ENCODE assay signal across 18 mouse cellular contexts in genomic region chr6:70740535-70740934, GRCm38 (mm10). TPM values are rescaled to one million over a fixed set of nuclear protein-coding genes. Genes with fewer than 3 reads are reported as not detected.
DNase-seq lines count a peak whose midpoint lies in the region; TF ChIP-seq lines count a peak whose summit lies in the region.
"Had no signal": no experiment of that assay in that cellular context is flagged by ENCODE, and none has a peak within 500 bp of the region (broad histone marks: within the 10 kb centered on the region; RNA-seq: fewer than 3 reads in every experiment).

No protein-coding gene starts in this region.

- no peaks in the 10 kb centered on the region for H3K9me3 ChIP-seq in CH12.LX (replicated peaks; ENCODE audit: low read length)
- H3K9me3 ChIP-seq: embryonic facial prominence, embryonic 13.5 days; forebrain, embryonic 13.5 days; forebrain, embryonic 15.5 days had no signal

- no peak overlapping the region for H3K4me3 ChIP-seq in spleen, adult 2 months (ENCODE audit: extremely low read depth, insufficient read depth, insufficient read length)
- H3K4me3 ChIP-seq in CH12.LX (replicated peaks in 1 of 3; ENCODE audit: low read depth in 2 of 3, low read length in 2 of 3, poor library complexity in 1 of 3) = no peak overlapping the region
- H3K4me3 ChIP-seq: embryonic facial prominence, embryonic 13.5 days; forebrain, embryonic 13.5 days; forebrain, embryonic 15.5 days had no signal

- no peak for DNase-seq in spleen, adult 2 months (ENCODE audit: low read depth in 1 of 2, low spot score in 2 of 2)
- no peak for DNase-seq in spleen, adult 18-20 months
- no peak for DNase-seq in CH12.LX (ENCODE audit: extremely low read depth)
- no peak for DNase-seq in adrenal gland, adult 8-10 months
- no peak for DNase-seq in retina, embryonic 14.5 days (ENCODE audit: low spot score)
- DNase-seq: adrenal gland, adult 2 months; adrenal gland, postnatal 14 days; adrenal gland, postnatal 36 days; B cell, adult 2 months; cerebellum, adult 11-12 months; cerebellum, adult 2 months; cerebellum, adult 9-10 months; cerebellum, postnatal 10 days; cerebellum, postnatal 25 days; forebrain, postnatal 0 days had no signal

- in situ Hi-C loops in CH12.LX (cut with MboI; ENCODE audit: low pct_ligation_motif_present, low pct_unique_long_range_greater_than_20kb, low sequenced_read_pairs) = no loop called here

- H3K79me2 ChIP-seq in CH12.LX (replicated peaks; ENCODE audit: control insufficient read depth, extremely low read depth, insufficient read depth, poor library complexity, severe bottlenecking) = peaks cover 9% of the 10 kb centered on the region

- peak overlapping the region; percentile 79 for H3K27ac ChIP-seq in spleen, adult 2 months (ENCODE audit: insufficient read depth, low read length)
- peak overlapping the region; percentile 88 for H3K27ac ChIP-seq in CH12.LX (ENCODE audit: insufficient read depth, low read depth)
- H3K27ac ChIP-seq: embryonic facial prominence, embryonic 13.5 days; forebrain, embryonic 13.5 days; forebrain, embryonic 15.5 days had no signal

- no peaks in the 10 kb centered on the region for H3K27me3 ChIP-seq in spleen, adult 2 months (ENCODE audit: control insufficient read depth, insufficient read depth, low read length)
- no peaks in the 10 kb centered on the region for H3K27me3 ChIP-seq in CH12.LX (replicated peaks)
- H3K27me3 ChIP-seq: embryonic facial prominence, embryonic 13.5 days; forebrain, embryonic 13.5 days; forebrain, embryonic 15.5 days had no signal

- no peak overlapping the region; the same call in 1 of the 2 replicates for H3K9ac ChIP-seq in CH12.LX (ENCODE audit: insufficient read depth, low read depth)
- H3K9ac ChIP-seq: embryonic facial prominence, embryonic 13.5 days; forebrain, embryonic 13.5 days; forebrain, embryonic 15.5 days; forebrain, postnatal 0 days had no signal

- dilution Hi-C loops in CH12.LX (cut with MboI; ENCODE audit: extremely low pct_ligation_motif_present, extremely low pct_unique_long_range_greater_than_20kb, low sequenced_read_pairs) = no loop called here

- TF ChIP-seq CTCF in spleen, adult 2 months (IDR thresholded peaks at IDR 0.05; ENCODE audit: extremely low read depth, insufficient read depth, insufficient read length, insufficient replicate concordance) = no peak
- TF ChIP-seq CTCF in CH12.LX (conservative IDR thresholded peaks at IDR 0.05 in 1 of 2, IDR thresholded peaks at IDR 0.05 in 1 of 2; ENCODE audit: low read depth in 2 of 2, low read length in 2 of 2) = no peak

- no peak overlapping the region for H3K4me2 ChIP-seq in CH12.LX (ENCODE audit: insufficient read depth, low read depth, poor library complexity, severe bottlenecking)
- H3K4me2 ChIP-seq: embryonic facial prominence, embryonic 13.5 days; forebrain, embryonic 13.5 days; forebrain, embryonic 15.5 days had no signal

- H3K36me3 ChIP-seq in spleen, adult 2 months (ENCODE audit: control insufficient read depth, insufficient read depth, low read length) = peaks cover 3% of the 10 kb centered on the region; the same call in 1 of the 2 replicates
- H3K36me3 ChIP-seq in CH12.LX (replicated peaks in 1 of 2; ENCODE audit: control insufficient read depth in 1 of 2, insufficient read depth in 1 of 2, low read length in 1 of 2) = peaks cover 3 to 40% of the 10 kb centered on the region in 2 experiments
- H3K36me3 ChIP-seq: embryonic facial prominence, embryonic 13.5 days; forebrain, embryonic 15.5 days had no signal

- no peak for TF ChIP-seq RAD21 in CH12.LX (IDR thresholded peaks at IDR 0.05; ENCODE audit: low read depth, low read length)

- TF ChIP-seq EP300 in CH12.LX (IDR thresholded peaks at IDR 0.05; ENCODE audit: low read length) = no peak; the same call in 1 of the 2 replicates

- no peak for TF ChIP-seq POLR2A in spleen, adult 2 months (IDR thresholded peaks at IDR 0.05; ENCODE audit: low read depth, low read length)
- TF ChIP-seq POLR2A in CH12.LX (IDR thresholded peaks at IDR 0.05; ENCODE audit: low read depth, low read length) = no peak; the same call in 1 of the 2 replicates

- peaks cover 29% of the 10 kb centered on the region for H3K4me1 ChIP-seq in spleen, adult 2 months (ENCODE audit: control insufficient read depth, insufficient read depth, insufficient read length)
- H3K4me1 ChIP-seq in CH12.LX (ENCODE audit: control insufficient read depth in 1 of 2, insufficient read depth in 2 of 2) = peaks cover 49 to 91% of the 10 kb centered on the region in 2 experiments
- H3K4me1 ChIP-seq: embryonic facial prominence, embryonic 13.5 days; forebrain, embryonic 13.5 days; forebrain, embryonic 15.5 days had no signal

TF ChIP-seq in CH12.LX, 34 proteins besides CTCF, POLR2A, EP300 and RAD21:
- TF ChIP-seq TBP (conservative IDR thresholded peaks at IDR 0.05; ENCODE audit: low read depth, low read length) (0 out of 2 replicates have a peak, but pooled peaks have one; percentile 23), MAFK (IDR thresholded peaks at IDR 0.05; ENCODE audit: insufficient replicate concordance, low read length) (no peak)
TF ChIP-seq in CH12.LX: peak in this region for 1.

RNA-seq across cellular contexts. Expression of gene Rpia, which starts 51.5 kb away (rescaled TPM):
- 12.7 and 15.1 TPM in 2 replicates for polyA plus RNA-seq in spleen, adult 2 months (2012; rRNA removed)
- total RNA-seq in CH12.LX (2012; rRNA removed) (55.7 and 76.1 TPM in 2 replicates), CH12.LX (2014; rRNA removed) (61.8 and 65.1 TPM in 2 replicates)
- 57.8 and 68.9 TPM in 2 replicates for polyA plus RNA-seq in CH12.LX (2012; ENCODE audit: insufficient read length, low read depth)
- total RNA-seq in adrenal gland, adult 8-10 months (2022) = 10 to 100 TPM; 13.7 to 23.9 (median 20.8) TPM
